Mouse (Mus musculus) cerebellum, adult 2 months (tissue): ENCODE data around the gene Trim54.

Source experiments
- CTCF ChIP-seq: fragments of 200-500 bp; IDR thresholded peaks from 2 replicates; pipeline ENCODE4 v1.5.1; 2011; ENCODE audit warnings: low read depth, mild to moderate bottlenecking, control low read depth, low read length, moderate library complexity, borderline replicate concordance; ENCODE audit not compliant: insufficient read depth
- POLR2A ChIP-seq: fragments of 200-500 bp; IDR thresholded peaks from 2 replicates; pipeline ENCODE4 v1.6.1; 2011; ENCODE audit warnings: low read length, control low read depth, borderline replicate concordance; ENCODE audit not compliant: insufficient read depth

GRCm38 (mm10) chr5:31086606-31087005, 29.9 kb upstream of the Trim54 start:
- no peak for TF ChIP-seq CTCF
- TF ChIP-seq POLR2A: no peak
